8 mouse cellular contexts compared by ENCODE assay signal in the genomic region with DNA sequence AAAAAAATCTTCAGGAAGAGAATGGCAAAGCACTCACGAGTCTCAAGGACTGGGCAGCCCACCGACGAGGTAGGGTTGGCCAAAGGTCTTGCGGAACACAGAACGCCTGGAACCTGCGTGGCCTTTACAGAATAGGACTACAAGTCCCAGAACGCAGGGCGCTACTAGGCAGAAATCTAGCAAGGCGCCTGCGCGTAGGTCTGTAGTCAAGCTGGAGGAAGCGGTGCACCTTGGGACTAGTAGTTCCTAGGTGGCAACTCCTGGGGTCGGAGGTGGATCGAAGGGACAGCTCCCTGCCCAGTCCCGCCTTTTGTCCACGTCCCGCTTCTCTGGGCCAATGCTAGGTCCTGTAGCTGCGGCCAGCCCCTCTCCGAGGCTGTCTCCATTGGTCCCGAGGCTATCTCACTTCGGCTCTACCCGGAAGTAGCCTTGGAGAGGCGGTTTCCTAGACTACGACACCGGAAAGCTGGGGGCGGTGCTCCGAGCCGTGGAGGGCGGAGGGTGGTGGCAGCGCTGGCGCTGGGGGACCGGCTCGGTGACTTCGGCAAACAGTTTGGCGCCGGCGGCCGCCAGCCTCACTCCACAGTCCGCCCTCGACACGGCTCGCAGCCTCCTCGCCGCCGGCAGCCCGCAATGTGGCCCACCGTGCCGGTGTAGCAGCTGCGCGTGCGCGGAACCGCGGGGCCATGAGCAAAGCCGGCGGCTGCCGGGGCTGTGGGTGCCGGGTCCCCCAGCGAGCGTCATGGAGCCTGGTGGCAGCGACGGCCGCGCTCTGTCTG. TPM values are rescaled to one million over a fixed set of nuclear protein-coding genes. Genes with fewer than 3 reads are reported as not detected.
DNase-seq lines count a peak whose midpoint lies in the region; ATAC-seq and TF ChIP-seq lines count a peak whose summit lies in the region.

Gene Edem3 (plus strand): TSS at position 491 of the 779 bp plus-strand sequence.

- peak within 1 kb of the TSS; percentile 98 for H3K4me3 ChIP-seq in gastrocnemius, adult 2 months
- peak within 1 kb of the TSS; percentile 89 for H3K4me3 ChIP-seq in hindbrain, postnatal 0 days (ENCODE audit: low read length)
- H3K4me3 ChIP-seq in left cerebral cortex, adult 2 months, result peak within 1 kb of the TSS; percentile 91

- 2% methylated on average over 63 of the region's 64 CpGs for WGBS in hindbrain, postnatal 0 days

- H3K4me2 ChIP-seq in hindbrain, postnatal 0 days (ENCODE audit: low read depth, low read length), result peak within 1 kb of the TSS; percentile 87

- H3K9ac ChIP-seq in hindbrain, postnatal 0 days (replicated peaks; ENCODE audit: low read length), result peak within 1 kb of the TSS; percentile 68

- no peaks in the 10 kb centered on the region for H3K9me3 ChIP-seq in hindbrain, postnatal 0 days (ENCODE audit: low read length)

- peaks cover 11% of the 10 kb centered on the region; the same call in 1 of the 2 replicates for H3K4me1 ChIP-seq in hindbrain, postnatal 0 days (ENCODE audit: insufficient read depth, low read length)

- peak within 1 kb of the TSS; percentile 94 for H3K27ac ChIP-seq in gastrocnemius, adult 2 months
- peak within 1 kb of the TSS; percentile 89 for H3K27ac ChIP-seq in hindbrain, postnatal 0 days
- peak within 1 kb of the TSS; percentile 91 for H3K27ac ChIP-seq in left cerebral cortex, adult 2 months

- peak; percentile 89 for ATAC-seq in common myeloid progenitor, adult 5-6 weeks (replicated peaks; ENCODE audit: low read depth, poor library complexity, severe bottlenecking)
- peak; percentile 100 for ATAC-seq in hindbrain, postnatal 0 days
- peak; percentile 89 for ATAC-seq in megakaryocyte, adult 5-6 weeks (ENCODE audit: poor library complexity, severe bottlenecking)

- H3K27me3 ChIP-seq in hindbrain, postnatal 0 days (ENCODE audit: insufficient read depth, low read length), result no peaks in the 10 kb centered on the region

- intact Hi-C loops in gastrocnemius, adult 2 months (cut with DNase I), result loop anchor here (5.0 kb wide), 1 partner anchor 328 kb away; the partner anchor contains the start of genes Swt1 and Trmt1l
- intact Hi-C loops in left cerebral cortex, adult 2 months (cut with DNase I), result loop anchor here (1.0 to 10.0 kb wide), 2 partner anchors 254 to 1360 kb away; partner anchors contain the start of genes Odr4 and Tpr

- TF ChIP-seq CTCF in gastrocnemius, adult 2 months (IDR thresholded peaks at IDR 0.05), result no peak
- no peak for TF ChIP-seq CTCF in hindbrain, postnatal 0 days (IDR thresholded peaks at IDR 0.05; ENCODE audit: low read depth)
- TF ChIP-seq CTCF in left cerebral cortex, adult 2 months (IDR thresholded peaks at IDR 0.05), result no peak

- peak; percentile 99 for DNase-seq in ZHBTc4 (ENCODE audit: low read depth, low spot score)
- peak; percentile 99 for DNase-seq in gastrocnemius, adult 2 months
- DNase-seq in hindbrain, postnatal 0 days (ENCODE audit: low spot score), result peak; percentile 99
- peak; percentile 95 to 97 for DNase-seq in left cerebral cortex, adult 2 months (ENCODE audit: extremely low spot score in 1 of 2, low spot score in 2 of 2)
- peak; percentile 99 for DNase-seq in right cerebral cortex, adult 2 months (ENCODE audit: low spot score in 2 of 2)
- peak; percentile 98 for DNase-seq in urinary bladder, postnatal 14 days (ENCODE audit: low spot score)

- H3K36me3 ChIP-seq in hindbrain, postnatal 0 days (ENCODE audit: insufficient read depth, low read length), result no peaks in the 10 kb centered on the region

RNA-seq across cellular contexts. Expression of gene Edem3, which starts in this region (rescaled TPM):
- total RNA-seq in common myeloid progenitor, adult 5-6 weeks (2017), result 33.3 and 35.5 TPM in 2 replicates
- total RNA-seq in gastrocnemius, adult 2 months (2021), result 10 to 100 TPM; 21.1 to 23.6 TPM
- total RNA-seq in hindbrain, postnatal 0 days (2014; rRNA removed), result 28.4 and 35.5 TPM in 2 replicates
- 10.1 and 10.8 TPM in 2 replicates for polyA plus RNA-seq in hindbrain, postnatal 0 days (2015; fragmentation: Nextera tagmentation; extraction: Ambion mirVana)
- 10 to 100 TPM; 38.0 to 39.6 TPM for total RNA-seq in left cerebral cortex, adult 2 months (2021)
- total RNA-seq in megakaryocyte, adult 5-6 weeks (2015), result 16.9 and 19.6 TPM in 2 replicates
- 33.1 and 33.4 TPM in 2 replicates for total RNA-seq in megakaryocyte, adult 5-6 weeks (2017)

Comparison
In these comparisons a context has a peak if more than half of its experiments do, and no peak if none do; other contexts are left out.
1. Peak in every context shown above with its lines: DNase-seq, ATAC-seq, H3K4me3 ChIP-seq and H3K27ac ChIP-seq.